Mouse (Mus musculus) cerebellum, adult 2 months (tissue): Measurements from ENCODE around the gene Cgas. TPM values are rescaled to one million over a fixed set of nuclear protein-coding genes. Genes with fewer than 3 reads are reported as not detected.

Experiments
- DNase-seq, 2 experiments: peaks; one replicate each; pipeline ENCODE4 v3.0.0; 2021
- H3K27ac ChIP-seq: fragments of 200-500 bp; 2 replicates; pipeline ENCODE4 v1.5.1; 2012; ENCODE audit warnings: low read length, control low read depth, inconsistent platforms; ENCODE audit not compliant: insufficient read depth
- H3K27me3 ChIP-seq: fragments of 200-500 bp; 2 replicates; pipeline ENCODE4 v1.6.1; 2012; ENCODE audit warnings: inconsistent platforms, mild to moderate bottlenecking, low read length, moderate library complexity; ENCODE audit not compliant: control insufficient read depth, insufficient read depth
- H3K4me1 ChIP-seq: fragments of 200-500 bp; 2 replicates; pipeline ENCODE4 v1.6.1; 2011; ENCODE audit warnings: low read length; ENCODE audit not compliant: control insufficient read depth, insufficient read depth
- H3K4me3 ChIP-seq: fragments of 200-500 bp; replicated peaks from 2 replicates; pipeline ENCODE3; 2011; ENCODE audit warnings: mild to moderate bottlenecking, low read depth, low read length, control low read depth; ENCODE audit not compliant: insufficient read depth
- CTCF ChIP-seq: fragments of 200-500 bp; IDR thresholded peaks from 2 replicates; pipeline ENCODE4 v1.5.1; 2011; ENCODE audit warnings: low read depth, mild to moderate bottlenecking, control low read depth, low read length, moderate library complexity, borderline replicate concordance; ENCODE audit not compliant: insufficient read depth
- POLR2A ChIP-seq: fragments of 200-500 bp; IDR thresholded peaks from 2 replicates; pipeline ENCODE4 v1.6.1; 2011; ENCODE audit warnings: low read length, control low read depth, borderline replicate concordance; ENCODE audit not compliant: insufficient read depth
- WGBS: fragments of 180-500 bp; shearing (Covaris S2); methylation state at CpG from one replicate; pipeline ENCODE4 v1.1.7; 2018; 5-methylcytosine and 5-hydroxymethylcytosine counted together
- polyA plus RNA-seq: library from polyadenylated mRNA; depleted of rRNA; stranded (reverse); fragments of >200 nt; gene quantifications from 2 replicates; pipeline ENCODE4 v1.2.3, GENCODE M21; 2012

The Cgas gene
- polyA plus RNA-seq, 1 experiment = 0.33 TPM

DNA sequence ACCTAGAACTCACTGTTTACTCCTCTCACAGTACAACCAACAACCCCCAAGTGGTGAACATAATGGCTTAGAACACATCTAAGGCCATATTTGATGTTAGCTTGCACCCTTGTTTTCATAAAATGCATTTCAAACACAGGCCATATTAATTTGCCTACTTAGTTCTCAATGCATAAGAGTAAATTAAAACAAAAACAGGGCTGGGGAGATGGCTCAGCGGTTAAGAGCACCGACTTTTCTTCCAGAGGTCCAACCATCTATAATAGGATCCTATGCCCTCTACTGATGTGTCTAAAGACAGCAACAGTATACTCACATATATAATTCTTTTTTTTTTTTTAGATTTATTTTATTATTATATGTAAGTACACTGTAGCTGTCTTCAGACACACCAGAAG lies 32.3 kb upstream of the Cgas start:
- DNase-seq = no peak
- H3K27me3 ChIP-seq = no peaks in the 10 kb centered on the region
- 87% methylated on average over 2 of the region's 2 CpGs for WGBS
- no peaks in the 10 kb centered on the region; the same call in 1 of the 2 replicates for H3K4me1 ChIP-seq
- no peak for TF ChIP-seq CTCF
- no peak for TF ChIP-seq POLR2A
- no peak overlapping the region for H3K4me3 ChIP-seq
- no peak overlapping the region for H3K27ac ChIP-seq

DNA sequence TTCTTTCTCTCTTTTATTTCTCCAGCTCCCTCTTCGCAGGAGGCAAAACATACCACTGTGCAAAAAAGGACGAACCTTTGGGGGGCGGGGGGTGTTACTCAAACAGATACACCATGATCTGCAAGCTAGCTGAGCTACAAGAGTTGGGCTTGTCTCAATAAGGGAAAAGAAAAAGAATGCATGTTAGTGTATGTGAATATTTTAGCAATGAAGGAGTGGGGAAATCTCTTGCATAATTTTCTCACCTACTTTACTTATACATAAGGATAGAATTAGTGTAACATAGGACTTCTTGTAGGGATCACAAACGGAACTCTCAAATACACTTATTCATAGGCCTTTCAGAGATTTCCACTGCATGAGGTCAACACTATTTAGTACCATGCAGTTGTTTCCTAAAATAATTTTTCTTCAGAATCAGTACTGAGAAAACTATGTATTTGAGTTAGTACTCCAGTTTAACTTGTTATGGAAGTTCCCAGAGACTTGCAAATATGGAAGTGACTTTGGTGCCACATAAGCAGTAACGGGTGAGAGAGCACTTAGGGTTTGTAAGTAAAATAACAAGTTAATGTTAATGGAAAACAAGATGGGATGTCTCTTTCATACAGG lies 31.8 kb upstream of the Cgas start:
- TF ChIP-seq POLR2A (no peak), CTCF (no peak)
- Histone ChIP-seq H3K4me1 (no peaks in the 10 kb centered on the region; the same call in 1 of the 2 replicates), H3K27me3 (no peaks in the 10 kb centered on the region), H3K4me3 (no peak overlapping the region), H3K27ac (no peak overlapping the region)
- no peak for DNase-seq
- WGBS = 80% methylated on average over 5 of the region's 5 CpGs

DNA sequence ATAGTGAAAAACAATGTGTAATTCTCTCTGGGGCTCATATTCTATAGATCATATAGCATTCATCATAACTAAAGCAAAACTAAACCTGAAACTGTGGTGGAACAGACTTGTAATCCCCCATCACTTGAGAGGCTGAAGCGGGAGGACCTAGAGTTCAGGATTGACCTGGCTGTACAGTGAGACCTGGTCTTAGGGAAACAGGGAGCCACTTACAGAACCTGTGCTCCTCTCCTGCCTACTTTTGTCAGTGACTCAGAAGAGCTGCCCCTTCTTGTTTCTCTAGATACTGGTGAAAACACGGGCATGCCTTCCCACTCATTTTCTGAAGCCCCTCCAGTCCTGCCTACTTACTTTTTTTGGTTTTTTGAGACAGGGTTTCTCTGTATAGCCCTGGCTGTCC lies 31.2 kb upstream of the Cgas start:
- Histone ChIP-seq H3K4me3 (no peak overlapping the region), H3K4me1 (no peaks in the 10 kb centered on the region; the same call in 1 of the 2 replicates), H3K27me3 (no peaks in the 10 kb centered on the region), H3K27ac (no peak overlapping the region)
- no peak for TF ChIP-seq POLR2A
- no peak for DNase-seq
- 70% methylated on average over 2 of the region's 2 CpGs for WGBS

DNA sequence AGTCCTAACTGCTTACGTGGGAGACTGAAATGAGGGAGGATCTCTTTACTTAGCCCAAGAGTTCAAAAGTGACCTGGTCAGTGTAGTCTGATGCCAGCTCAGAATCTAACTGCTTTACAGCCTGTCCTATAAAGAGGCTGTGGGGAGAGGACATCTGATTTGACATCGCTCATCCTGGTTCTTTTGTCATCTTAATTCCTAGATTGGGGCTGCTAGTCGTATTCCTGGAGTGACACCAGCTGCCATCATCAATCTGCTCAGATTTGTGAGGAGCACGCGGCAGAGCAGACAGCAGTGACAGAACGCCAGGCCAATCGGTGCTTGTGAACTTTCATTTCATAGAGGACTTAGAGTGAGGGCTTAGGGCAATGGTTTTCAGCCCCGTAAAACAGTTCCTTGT lies 30.6 kb upstream of the Cgas start:
- 22% methylated on average over 8 of the region's 8 CpGs for WGBS
- Histone ChIP-seq H3K4me3 (no peak overlapping the region), H3K27ac (no peak overlapping the region), H3K27me3 (no peaks in the 10 kb centered on the region), H3K4me1 (no peaks in the 10 kb centered on the region)
- no peak for DNase-seq
- TF ChIP-seq CTCF (no peak), POLR2A (no peak)

DNA sequence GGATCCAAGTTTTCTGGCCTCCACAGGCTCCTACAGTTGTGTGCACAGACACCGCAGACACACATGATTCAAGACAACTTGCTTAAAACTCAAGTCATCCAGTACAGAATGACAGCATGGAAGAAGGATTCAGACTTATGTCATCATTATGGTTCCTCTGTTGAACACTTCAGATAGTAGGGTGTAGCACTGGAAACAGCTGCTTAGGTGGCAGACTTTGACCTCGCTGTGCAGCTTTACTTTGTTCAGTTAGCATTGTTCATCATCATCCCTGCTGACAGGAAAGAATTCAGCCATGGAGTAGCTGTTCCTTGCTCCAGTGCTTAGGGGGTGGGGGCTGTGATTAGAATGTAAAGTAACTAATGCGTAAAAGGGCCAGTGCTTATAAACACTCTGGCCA lies 22.7 kb upstream of the Cgas start:
- H3K27me3 ChIP-seq = no peaks in the 10 kb centered on the region
- H3K27ac ChIP-seq = no peak overlapping the region
- no peak overlapping the region for H3K4me3 ChIP-seq
- TF ChIP-seq POLR2A (no peak), CTCF (no peak)
- 77% methylated on average over 3 of the region's 3 CpGs for WGBS
- no peaks in the 10 kb centered on the region for H3K4me1 ChIP-seq
- DNase-seq = no peak

DNA sequence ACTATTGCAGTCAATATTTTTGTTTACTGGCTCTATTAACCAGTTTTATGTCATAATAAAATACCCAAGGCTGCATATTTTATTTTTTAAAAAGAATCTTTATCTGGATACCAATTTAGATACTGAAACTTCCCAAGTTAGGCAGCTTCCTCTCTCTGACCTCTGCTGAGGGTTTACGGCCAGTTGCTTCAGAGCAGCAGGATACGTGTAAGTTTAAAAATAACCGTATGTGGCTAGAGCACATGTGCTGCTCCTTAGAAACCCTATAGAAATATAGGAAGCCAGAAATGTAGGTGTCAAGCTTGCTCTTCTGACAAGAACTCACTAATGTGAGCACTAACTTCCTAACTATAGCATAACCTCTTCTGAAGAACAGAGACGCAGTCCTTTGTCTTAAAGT lies 20.3 kb upstream of the Cgas start:
- no peak for DNase-seq
- H3K27ac ChIP-seq = no peak overlapping the region
- no peak overlapping the region for H3K4me3 ChIP-seq
- H3K27me3 ChIP-seq = no peaks in the 10 kb centered on the region
- 88% methylated on average over 4 of the region's 4 CpGs for WGBS
- no peaks in the 10 kb centered on the region for H3K4me1 ChIP-seq
- TF ChIP-seq POLR2A = no peak
- no peak for TF ChIP-seq CTCF

DNA sequence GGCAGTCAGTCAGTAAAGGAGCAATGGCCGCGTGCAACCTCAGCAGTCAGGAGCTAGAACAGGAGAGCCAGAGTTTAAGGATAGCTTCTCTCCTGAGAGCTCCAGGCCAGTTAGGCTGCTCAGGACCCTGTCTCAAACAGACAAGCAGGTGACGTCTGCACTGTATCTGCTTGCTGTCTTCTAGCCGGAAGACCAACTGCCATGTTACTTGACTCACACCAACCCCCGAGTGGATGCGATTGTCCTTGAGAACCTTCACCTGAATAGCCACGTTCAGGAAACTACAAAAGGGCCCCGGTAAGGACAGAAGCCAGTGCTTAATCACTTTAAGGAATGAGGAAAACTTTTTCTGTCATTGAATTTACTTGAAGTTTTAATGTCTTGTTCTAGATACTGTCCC lies 14.0 kb upstream of the Cgas start:
- H3K4me3 ChIP-seq = no peak overlapping the region
- H3K4me1 ChIP-seq = no peaks in the 10 kb centered on the region
- TF ChIP-seq POLR2A (no peak), CTCF (no peak)
- H3K27ac ChIP-seq = no peak overlapping the region
- no peaks in the 10 kb centered on the region for H3K27me3 ChIP-seq
- 92% methylated on average over 8 of the region's 8 CpGs for WGBS
- no peak for DNase-seq

GRCm38 (mm10) chr9:78451382-78451781 lies 8.3 kb upstream of the Cgas start:
- TF ChIP-seq POLR2A (no peak), CTCF (no peak)
- H3K4me3 ChIP-seq = no peak overlapping the region
- no peak overlapping the region for H3K27ac ChIP-seq
- H3K27me3 ChIP-seq = no peaks in the 10 kb centered on the region
- peaks cover 4% of the 10 kb centered on the region; the same call in 1 of the 2 replicates for H3K4me1 ChIP-seq
- 76% methylated on average over 4 of the region's 4 CpGs for WGBS
- DNase-seq = no peak
